Mouse (Mus musculus) embryonic fibroblast, embryonic 13.5 days (primary cell): ENCODE measurements around the gene Rdh14. TPM values are rescaled to one million over a fixed set of nuclear protein-coding genes. Genes with fewer than 3 reads are reported as not detected.
A peak's percentile ranks its signal among the peaks of the same experiment; 100 is the strongest.

Experiments
- H3K27ac ChIP-seq: 2 replicates; pipeline ENCODE4 v1.5.1; 2012; ENCODE audit warnings: low read length, control low read depth, inconsistent platforms; ENCODE audit not compliant: insufficient read depth
- H3K4me1 ChIP-seq: 2 replicates; pipeline ENCODE4 v1.6.1; 2011; ENCODE audit warnings: low read length; ENCODE audit not compliant: control insufficient read depth, insufficient read depth
- H3K4me3 ChIP-seq: 2 replicates; pipeline ENCODE4 v1.5.1; 2011; ENCODE audit warnings: mild to moderate bottlenecking, control low read depth, low read length; ENCODE audit not compliant: insufficient read depth
- CTCF ChIP-seq: IDR thresholded peaks from 2 replicates; pipeline ENCODE4 v1.5.1; 2011; ENCODE audit warnings: mild to moderate bottlenecking, control low read depth, low read length, moderate library complexity, borderline replicate concordance; ENCODE audit not compliant: insufficient read depth
- POLR2A ChIP-seq: IDR thresholded peaks from 2 replicates; pipeline ENCODE4 v1.6.1; 2011; ENCODE audit warnings: low read depth, mild to moderate bottlenecking, control low read depth, low read length, moderate library complexity
- polyA plus RNA-seq: library from polyadenylated mRNA; stranded (reverse); fragments of >200 nt; gene quantifications from 2 replicates; pipeline ENCODE4 v1.2.4, GENCODE M21; 2011; ENCODE audit warnings: low read depth; ENCODE audit not compliant: missing spikeins, insufficient read length

Rdh14 gene
- polyA plus RNA-seq, 1 experiment, result 18.8 TPM

GRCm38 (mm10) chr12:10425982-10426863, 35.7 kb downstream of the Rdh14 start:
- TF ChIP-seq POLR2A (no peak), CTCF (no peak)
- Histone ChIP-seq H3K4me1 (no peaks in the 10 kb centered on the region; the same call in 1 of the 2 replicates), H3K27ac (no peak overlapping the region), H3K4me3 (no peak overlapping the region)

GRCm38 (mm10) chr12:10430999-10431398, 40.4 kb downstream of the Rdh14 start:
- Histone ChIP-seq H3K27ac (no peak overlapping the region), H3K4me1 (no peaks in the 10 kb centered on the region), H3K4me3 (no peak overlapping the region)
- TF ChIP-seq CTCF (no peak), POLR2A (no peak)

GRCm38 (mm10) chr12:10438054-10439001, 47.8 kb downstream of the Rdh14 start:
- Histone ChIP-seq H3K27ac (no peak overlapping the region), H3K4me3 (no peak overlapping the region), H3K4me1 (peaks cover 3% of the 10 kb centered on the region)
- TF ChIP-seq POLR2A (no peak), CTCF (peak; percentile 70; the same call in 1 of the 2 replicates)

- H3K4me3 ChIP-seq, result no peak overlapping the region
- H3K27ac ChIP-seq, result no peak overlapping the region
- TF ChIP-seq POLR2A (no peak), CTCF (no peak)
- peaks cover 3% of the 10 kb centered on the region for H3K4me1 ChIP-seq
Observed at GRCm38 (mm10) chr12:10439483-10440235, 49.1 kb downstream of the Rdh14 start.

Other genes starting within 250 kb of the Rdh14 start
- not detected in 2 replicates for gene Nt5c1b, start 20.8 kb upstream of the Rdh14 start, polyA plus RNA-seq